21 mouse cellular contexts compared by ENCODE assay signal in genomic region chr2:52668480-52668879, GRCm38 (mm10). TPM values are rescaled to one million over a fixed set of nuclear protein-coding genes. Genes with fewer than 3 reads are reported as not detected.
"Had no signal": no experiment of that assay in that cellular context is flagged by ENCODE, and none has a peak within 500 bp of the region (broad histone marks: within the 10 kb centered on the region; RNA-seq: fewer than 3 reads in every experiment).

No protein-coding gene starts in this region.

- H3K36me3 ChIP-seq: lung, embryonic 15.5 days; midbrain, embryonic 12.5 days; neural tube, embryonic 13.5 days; neural tube, embryonic 15.5 days; stomach, embryonic 15.5 days had no signal

- H3K9me3 ChIP-seq: lung, embryonic 15.5 days; midbrain, embryonic 12.5 days; neural tube, embryonic 13.5 days; neural tube, embryonic 15.5 days; stomach, embryonic 15.5 days had no signal

- H3K27ac ChIP-seq: lung, embryonic 15.5 days; macrophage; midbrain, embryonic 12.5 days; neural tube, embryonic 13.5 days; neural tube, embryonic 15.5 days; stomach, embryonic 15.5 days; stomach, postnatal 0 days had no signal

- H3K4me1 ChIP-seq: lung, embryonic 15.5 days; midbrain, embryonic 12.5 days; neural tube, embryonic 13.5 days; neural tube, embryonic 15.5 days; stomach, embryonic 15.5 days had no signal

- H3K27me3 ChIP-seq: stomach, embryonic 15.5 days had no signal

- DNase-seq: liver, postnatal 0 days; lung, adult 2 months; lung, postnatal 14 days; lung, postnatal 36 days; midbrain, embryonic 14.5 days; right cerebral cortex, postnatal 14 days; thymus, adult 18-20 months; thymus, postnatal 14 days; thymus, postnatal 36 days had no signal

- H3K4me3 ChIP-seq: lung, embryonic 15.5 days; megakaryocyte, embryonic 14.5 days; midbrain, embryonic 12.5 days; myocyte; neural tube, embryonic 13.5 days; neural tube, embryonic 15.5 days; stomach, embryonic 15.5 days had no signal

- ATAC-seq: liver, postnatal 0 days; lung, postnatal 0 days; midbrain, embryonic 16.5 days had no signal

- H3K4me2 ChIP-seq: lung, embryonic 15.5 days; midbrain, embryonic 12.5 days; neural tube, embryonic 13.5 days; neural tube, embryonic 15.5 days; stomach, embryonic 15.5 days had no signal

- H3K9ac ChIP-seq: liver, postnatal 0 days; lung, embryonic 15.5 days; midbrain, embryonic 12.5 days; neural tube, embryonic 13.5 days; neural tube, embryonic 15.5 days; stomach, embryonic 15.5 days had no signal

RNA-seq across cellular contexts. Expression of gene Cacnb4, which starts 8.2 kb away (rescaled TPM):
- total RNA-seq: megakaryocyte progenitor cell, adult 5-6 weeks had no signal
